Mouse (Mus musculus) forebrain, embryonic 16.5 days (tissue): ENCODE results near the gene Grn. TPM values are rescaled to one million over a fixed set of nuclear protein-coding genes. Genes with fewer than 3 reads are reported as not detected.

Experiments
- ATAC-seq: fragments of 200-750 bp; cut with Nextera tagmentation; 2 replicates; pipeline ENCODE4 v1.8.0; 2017; ENCODE audit warnings: mild to moderate bottlenecking, moderate library complexity
- H3K27ac ChIP-seq: fragments of 300-500 bp; sonication (generic); 2 replicates; pipeline ENCODE4 v1.5.1; 2014; ENCODE audit warnings: low read length, control low read depth
- H3K27me3 ChIP-seq: fragments of 300-500 bp; sonication (generic); replicated peaks from 2 replicates; pipeline ENCODE4 v1.6.1; 2014; ENCODE audit warnings: low read length; ENCODE audit not compliant: control insufficient read depth, insufficient read depth
- H3K36me3 ChIP-seq: fragments of 300-500 bp; sonication (generic); 2 replicates; pipeline ENCODE4 v1.6.1; 2014; ENCODE audit not compliant: control insufficient read depth, insufficient read depth
- H3K4me1 ChIP-seq: fragments of 300-500 bp; sonication (generic); replicated peaks from 2 replicates; pipeline ENCODE4 v1.6.1; 2014; ENCODE audit warnings: low read length; ENCODE audit not compliant: control insufficient read depth, insufficient read depth
- H3K4me2 ChIP-seq: fragments of 300-500 bp; sonication (generic); 2 replicates; pipeline ENCODE4 v1.6.1; 2014; ENCODE audit warnings: mild to moderate bottlenecking, low read length, control low read depth
- H3K4me3 ChIP-seq: fragments of 300-500 bp; sonication (generic); replicated peaks from 2 replicates; pipeline ENCODE4 v1.5.1; 2014; ENCODE audit warnings: mild to moderate bottlenecking, low read length, control low read depth
- H3K9ac ChIP-seq: fragments of 300-500 bp; sonication (generic); replicated peaks from 2 replicates; pipeline ENCODE4 v1.6.1; 2014; ENCODE audit warnings: low read depth, low read length, control low read depth
- H3K9me3 ChIP-seq: fragments of 300-500 bp; sonication (generic); 2 replicates; pipeline ENCODE4 v1.6.1; 2016; ENCODE audit warnings: low read length; ENCODE audit not compliant: control insufficient read depth
- WGBS: fragments of 180-500 bp; shearing (Covaris S2); extraction: QIAGEN DNeasy Blood & Tissue Kit; methylation state at CpG from one replicate; pipeline ENCODE4 v1.1.7; 2014; 5-methylcytosine and 5-hydroxymethylcytosine counted together
- microRNA-seq: library from miRNA; unstranded; fragments of <30 nt; microRNA quantifications from one replicate; pipeline ENCODE4, GENCODE M21; 2017
- polyA plus RNA-seq: library from polyadenylated mRNA; unstranded; fragments of >200 nt; fragmentation: Nextera tagmentation; extraction: Ambion mirVana; gene quantifications from 2 replicates; pipeline ENCODE4 v1.2.1, GENCODE M21; 2015

Grn gene
- polyA plus RNA-seq, 1 experiment from 2014 or later, result 68.0 TPM

DNA sequence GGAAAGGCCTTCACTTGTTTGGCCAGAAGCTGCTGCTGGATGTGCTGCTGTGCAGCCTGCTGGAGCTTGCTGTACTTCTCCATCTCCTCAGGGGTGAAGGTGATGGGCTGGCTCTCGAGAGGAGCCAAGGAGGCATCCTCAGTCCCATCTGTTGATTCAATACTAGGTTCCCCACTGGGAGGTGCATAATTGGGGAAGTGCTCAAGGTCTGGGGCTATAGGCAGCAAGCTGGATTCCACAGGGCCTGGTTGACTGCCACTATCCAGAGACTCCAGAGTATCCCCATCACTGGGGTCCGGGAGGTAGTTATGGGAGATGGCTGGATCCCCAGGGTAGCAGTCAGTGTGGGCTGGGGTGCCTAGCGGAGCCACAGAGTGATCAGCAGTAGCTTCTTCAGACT lies 48.6 kb downstream of the Grn start:
- WGBS, result 86% methylated on average over 3 of the region's 3 CpGs
- H3K9ac ChIP-seq, result no peak overlapping the region

GRCm38 (mm10) chr11:102479581-102479980 lies 49.5 kb downstream of the Grn start:
- Histone ChIP-seq H3K4me2 (no peak overlapping the region), H3K9me3 (no peaks in the 10 kb centered on the region), H3K27ac (no peak overlapping the region), H3K36me3 (peaks cover 21% of the 10 kb centered on the region), H3K4me3 (no peak overlapping the region), H3K4me1 (no peaks in the 10 kb centered on the region), H3K9ac (no peak overlapping the region), H3K27me3 (no peaks in the 10 kb centered on the region)
- ATAC-seq, result no peak
- 95% methylated on average over 23 of the region's 23 CpGs for WGBS

More for the DNA sequence above, 48.6 kb downstream of the Grn start:
- Histone ChIP-seq H3K9me3 (no peaks in the 10 kb centered on the region), H3K36me3 (peaks cover 19% of the 10 kb centered on the region), H3K4me1 (no peaks in the 10 kb centered on the region), H3K27me3 (no peaks in the 10 kb centered on the region), H3K4me3 (no peak overlapping the region), H3K4me2 (no peak overlapping the region), H3K27ac (no peak overlapping the region)
- ATAC-seq, result no peak

- H3K4me3 ChIP-seq, result no peak overlapping the region
- H3K27ac ChIP-seq, result no peak overlapping the region
- H3K9me3 ChIP-seq, result no peaks in the 10 kb centered on the region
- 98% methylated on average over 15 of the region's 15 CpGs for WGBS
- H3K4me2 ChIP-seq, result no peak overlapping the region
- H3K4me1 ChIP-seq, result no peaks in the 10 kb centered on the region
- no peaks in the 10 kb centered on the region for H3K27me3 ChIP-seq
- no peak for ATAC-seq
- no peak overlapping the region for H3K9ac ChIP-seq
- H3K36me3 ChIP-seq, result peaks cover 22% of the 10 kb centered on the region
Observed at GRCm38 (mm10) chr11:102480111-102480510, 50.0 kb downstream of the Grn start.

DNA sequence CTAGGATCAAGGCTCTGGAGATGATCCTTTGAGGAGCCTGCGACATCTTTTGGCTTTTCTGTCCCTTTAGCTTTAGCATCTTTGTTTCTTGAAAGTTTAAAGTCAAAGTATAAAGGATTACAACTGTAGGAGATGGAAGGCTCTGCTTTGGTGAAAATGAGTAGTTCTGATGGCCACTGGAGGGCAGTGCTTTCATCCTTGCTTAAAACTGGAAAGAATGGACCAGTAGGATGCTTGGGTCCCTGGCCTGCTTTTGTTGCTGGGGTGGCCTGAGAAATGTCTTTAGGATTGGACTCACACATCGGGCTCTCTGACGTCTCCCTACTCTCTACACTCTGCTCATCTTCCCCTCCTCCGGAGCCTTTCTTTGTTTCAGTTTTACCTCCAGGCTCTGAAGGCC lies 50.8 kb downstream of the Grn start:
- Histone ChIP-seq H3K36me3 (peaks cover 22% of the 10 kb centered on the region), H3K4me2 (no peak overlapping the region), H3K4me1 (no peaks in the 10 kb centered on the region), H3K9me3 (no peaks in the 10 kb centered on the region), H3K27ac (no peak overlapping the region), H3K4me3 (no peak overlapping the region), H3K27me3 (no peaks in the 10 kb centered on the region), H3K9ac (no peak overlapping the region)
- no peak for ATAC-seq
- WGBS, result 91% methylated on average over 4 of the region's 4 CpGs

GRCm38 (mm10) chr11:102481779-102482178 lies 51.7 kb downstream of the Grn start:
- Histone ChIP-seq H3K36me3 (peaks cover 26% of the 10 kb centered on the region), H3K9ac (no peak overlapping the region), H3K4me1 (no peaks in the 10 kb centered on the region), H3K4me2 (no peak overlapping the region), H3K4me3 (no peak overlapping the region), H3K27ac (no peak overlapping the region), H3K9me3 (no peaks in the 10 kb centered on the region), H3K27me3 (no peaks in the 10 kb centered on the region)
- no peak for ATAC-seq
- 92% methylated on average over 10 of the region's 10 CpGs for whole genome bisulfite sequencing

Small RNAs within 50 kb of the gene (microRNA-seq; reads per million reads assigned to microRNA genes)
- gene Mir6930, result not detected

Other genes starting within 250 kb of the Grn start
- 103 and 123 TPM in 2 replicates for gene Lsm12, start 245.0 kb upstream of the Grn start, polyA plus RNA-seq
- gene G6pc3, start 240.7 kb upstream of the Grn start, polyA plus RNA-seq, result 21.5 and 26.2 TPM in 2 replicates
- 124 and 136 TPM in 2 replicates for gene Hdac5, start 200.1 kb upstream of the Grn start, polyA plus RNA-seq
- 5.4 and 5.5 TPM in 2 replicates for gene BC030867, start 181.4 kb upstream of the Grn start, polyA plus RNA-seq
- not detected in 2 replicates for gene Asb16, start 161.6 kb upstream of the Grn start, polyA plus RNA-seq
- gene Tmub2, start 145.4 kb upstream of the Grn start, polyA plus RNA-seq, result 75.8 and 78.7 TPM in 2 replicates
- gene Atxn7l3, start 133.7 kb upstream of the Grn start, polyA plus RNA-seq, result 28.5 and 29.5 TPM in 2 replicates
- 99.1 and 116 TPM in 2 replicates for gene Ubtf, start 110.6 kb upstream of the Grn start, polyA plus RNA-seq
- 2.0 and 2.9 TPM in 2 replicates for gene Slc4a1, start 64.1 kb upstream of the Grn start, polyA plus RNA-seq
- 129 and 156 TPM in 2 replicates for gene Rundc3a, start 36.9 kb upstream of the Grn start, polyA plus RNA-seq
- 134 and 143 TPM in 2 replicates for gene Slc25a39, start 22.4 kb upstream of the Grn start, polyA plus RNA-seq
- gene Fam171a2, start 17.4 kb downstream of the Grn start, polyA plus RNA-seq, result 16.1 and 17.8 TPM in 2 replicates
- gene Itga2b, start 39.8 kb downstream of the Grn start, polyA plus RNA-seq, result 3.6 and 6.6 TPM in 2 replicates
- gene Gpatch8, start 126.1 kb downstream of the Grn start, polyA plus RNA-seq, result 66.6 and 88.1 TPM in 2 replicates
- gene Gm11627, start 149.1 kb downstream of the Grn start, polyA plus RNA-seq, result 6.4 and 8.3 TPM in 2 replicates
- 12.0 and 13.5 TPM in 2 replicates for gene Fzd2, start 174.1 kb downstream of the Grn start, polyA plus RNA-seq
- 0.09 TPM in 1 of 2 replicates, not detected in the other for gene Meioc, start 233.4 kb downstream of the Grn start, polyA plus RNA-seq